Mouse (Mus musculus): ENCODE results near the gene Rab1a. TPM values are rescaled to one million over a fixed set of nuclear protein-coding genes. Genes with fewer than 3 reads are reported as not detected.
"Not testable (repeated sequence)": the region's sequence is repeated elsewhere in the genome, so short reads cannot be mapped to it uniquely, and the experiment has no call there.

Rab1a gene
- polyA plus RNA-seq (2012; rRNA removed): 78.2 and 80.0 TPM in 2 replicates

- WGBS: 1% methylated on average over 53 of the region's 54 CpGs
- DNase-seq (ENCODE audit: low read depth, low spot score): peak; percentile 98
Observed at GRCm38 (mm10) chr11:20200713-20201575, at the start of gene Rab1a. Gene Rab1a, plus strand, starts transcription at chr11:20201432.

GRCm38 (mm10) chr11:20152107-20152901 is 48.9 kb upstream of the Rab1a start:
- WGBS: 85% methylated on average over 4 of the region's 4 CpGs
- DNase-seq (ENCODE audit: low read depth, low spot score): no peak

GRCm38 (mm10) chr11:20153542-20153941 is 47.7 kb upstream of the Rab1a start:
- not testable (repeated sequence) for DNase-seq (ENCODE audit: low read depth, low spot score)
- WGBS: 93% methylated on average over 5 of the region's 5 CpGs

GRCm38 (mm10) chr11:20158879-20159278 is 42.4 kb upstream of the Rab1a start:
- no peak for DNase-seq (ENCODE audit: low read depth, low spot score)

- 79% methylated on average over 4 of the region's 4 CpGs for WGBS
- DNase-seq (ENCODE audit: low read depth, low spot score): no peak
Observed at GRCm38 (mm10) chr11:20164979-20165867, 36.0 kb upstream of the Rab1a start.

GRCm38 (mm10) chr11:20165991-20166390 is 35.2 kb upstream of the Rab1a start:
- WGBS: 90% methylated on average over 4 of the region's 4 CpGs
- no peak for DNase-seq (ENCODE audit: low read depth, low spot score)

GRCm38 (mm10) chr11:20166476-20166875 is 34.8 kb upstream of the Rab1a start:
- WGBS: 83% methylated on average over 6 of the region's 6 CpGs
- DNase-seq (ENCODE audit: low read depth, low spot score): not testable (repeated sequence)

- WGBS: 77% methylated on average over 11 of the region's 11 CpGs
- DNase-seq (ENCODE audit: low read depth, low spot score): no peak
Observed at GRCm38 (mm10) chr11:20168972-20169371, 32.3 kb upstream of the Rab1a start.

- 23% methylated on average over 6 of the region's 6 CpGs for WGBS
- no peak for DNase-seq (ENCODE audit: low read depth, low spot score)
Observed at GRCm38 (mm10) chr11:20187271-20187670, 14.0 kb upstream of the Rab1a start.

GRCm38 (mm10) chr11:20193100-20193736 is 8.0 kb upstream of the Rab1a start:
- DNase-seq (ENCODE audit: low read depth, low spot score): no peak
- 77% methylated on average over 4 of the region's 4 CpGs for WGBS

GRCm38 (mm10) chr11:20201661-20202101 is 449 bp downstream of the Rab1a start:
- WGBS: 2% methylated on average over 40 of the region's 40 CpGs
- no peak for DNase-seq (ENCODE audit: low read depth, low spot score)

- no peak for DNase-seq (ENCODE audit: low read depth, low spot score)
- 5% methylated on average over 7 of the region's 7 CpGs for WGBS
Observed at GRCm38 (mm10) chr11:20202299-20203011, 1.2 kb downstream of the Rab1a start.

GRCm38 (mm10) chr11:20204321-20204720 is 3.1 kb downstream of the Rab1a start:
- DNase-seq (ENCODE audit: low read depth, low spot score): no peak
- whole genome bisulfite sequencing: 15% methylated on average over 2 of the region's 2 CpGs

GRCm38 (mm10) chr11:20204870-20205446 is 3.7 kb downstream of the Rab1a start:
- 29% methylated on average over 9 of the region's 9 CpGs for WGBS
- DNase-seq (ENCODE audit: low read depth, low spot score): no peak

- DNase-seq (ENCODE audit: low read depth, low spot score): no peak
- WGBS: 13% methylated on average over 4 of the region's 4 CpGs
Observed at GRCm38 (mm10) chr11:20205538-20205937, 4.3 kb downstream of the Rab1a start.

- 12% methylated on average over 2 of the region's 2 CpGs for WGBS
Observed at GRCm38 (mm10) chr11:20206626-20207223, 5.5 kb downstream of the Rab1a start.

GRCm38 (mm10) chr11:20207589-20207988 is 6.4 kb downstream of the Rab1a start:
- no peak for DNase-seq (ENCODE audit: low read depth, low spot score)
- 66% methylated on average over 2 of the region's 2 CpGs for WGBS

More at GRCm38 (mm10) chr11:20206626-20207223, 5.5 kb downstream of the Rab1a start:
- DNase-seq (ENCODE audit: low read depth, low spot score): no peak

GRCm38 (mm10) chr11:20211838-20212237 is 10.6 kb downstream of the Rab1a start:
- DNase-seq (ENCODE audit: low read depth, low spot score): no peak
- 39% methylated on average over 2 of the region's 2 CpGs for WGBS

Data from large intestine, adult 2 months (tissue).